Mouse (Mus musculus): Measurements from ENCODE around the gene BC052040. TPM values are rescaled to one million over a fixed set of nuclear protein-coding genes. Genes with fewer than 3 reads are reported as not detected.

Gene BC052040
- polyA plus RNA-seq, 1 experiment, result 8.5 TPM

DNA sequence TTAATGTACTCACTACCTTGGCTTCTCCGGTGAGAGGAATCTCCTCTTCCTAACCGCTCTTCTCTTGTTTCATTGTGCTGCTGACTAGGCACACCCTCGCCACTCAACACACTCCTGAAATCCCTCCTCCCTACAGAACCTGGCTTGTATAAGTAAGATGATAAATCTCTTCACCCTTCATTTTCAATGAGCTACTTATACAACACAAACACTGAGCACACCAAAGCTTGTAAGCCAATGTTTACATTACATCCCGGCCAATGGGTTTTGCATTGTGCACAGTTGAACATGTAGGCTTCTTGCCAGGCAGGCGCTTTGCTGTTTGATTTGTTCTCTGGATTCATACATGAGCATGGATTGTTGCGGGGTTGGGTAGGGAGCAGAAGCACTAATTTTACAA, 236.4 kb downstream of the BC052040 start:
- H3K4me1 ChIP-seq (ENCODE audit: control insufficient read depth, insufficient read depth, low read length), result no peaks in the 10 kb centered on the region
- no peak for TF ChIP-seq CTCF (IDR thresholded peaks at IDR 0.05; ENCODE audit: borderline replicate concordance, insufficient read depth, low read length)
- TF ChIP-seq POLR2A (IDR thresholded peaks at IDR 0.05; ENCODE audit: low read depth, low read length), result no peak
- no peak overlapping the region for H3K27ac ChIP-seq (ENCODE audit: insufficient read depth, low read length)
- H3K4me3 ChIP-seq (ENCODE audit: insufficient read depth, low read length), result no peak overlapping the region

DNA sequence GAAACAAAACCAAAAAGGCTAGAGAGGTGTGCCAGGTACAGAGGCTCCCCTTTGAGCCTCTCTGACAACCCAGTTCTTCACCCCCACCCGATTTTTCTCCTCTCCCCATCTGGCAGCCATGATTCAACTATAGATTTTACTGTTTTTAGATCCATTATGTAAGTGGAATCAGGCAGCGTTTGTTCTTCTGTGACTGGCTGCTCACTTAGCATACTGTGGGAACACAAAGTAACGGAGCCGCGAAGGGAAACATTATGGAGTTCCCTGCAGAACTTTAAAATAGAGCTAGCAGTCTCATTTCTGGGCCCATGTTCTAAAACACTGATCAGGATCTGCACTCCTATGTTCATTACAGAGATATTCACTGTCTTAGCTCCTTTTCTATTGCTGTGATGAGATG, 240.8 kb downstream of the BC052040 start:
- no peak for TF ChIP-seq CTCF (IDR thresholded peaks at IDR 0.05; ENCODE audit: borderline replicate concordance, insufficient read depth, low read length)
- no peak for TF ChIP-seq POLR2A (IDR thresholded peaks at IDR 0.05; ENCODE audit: low read depth, low read length)
- H3K4me1 ChIP-seq (ENCODE audit: control insufficient read depth, insufficient read depth, low read length), result no peaks in the 10 kb centered on the region
- no peak overlapping the region for H3K27ac ChIP-seq (ENCODE audit: insufficient read depth, low read length)
- H3K4me3 ChIP-seq (ENCODE audit: insufficient read depth, low read length), result no peak overlapping the region

Data from embryonic fibroblast, embryonic 13.5 days (primary cell).